Mouse (Mus musculus) lung, embryonic 14.5 days (tissue): Measurements from ENCODE around the gene Tha1. TPM values are rescaled to one million over a fixed set of nuclear protein-coding genes. Genes with fewer than 3 reads are reported as not detected.
A peak's percentile ranks its signal among the peaks of the same experiment; 100 is the strongest.

ENCODE experiments used
- ATAC-seq: fragments of 200-750 bp; cut with Nextera tagmentation; 2 replicates; pipeline ENCODE4 v1.8.0; 2017; ENCODE audit warnings: mild to moderate bottlenecking, moderate TSS enrichment, moderate library complexity; ENCODE audit not compliant: insufficient read depth
- DNase-seq: peaks from one replicate; pipeline ENCODE4 v3.0.0-alpha.2; 2015
- H3K27ac ChIP-seq: fragments of 300-500 bp; sonication (generic); 2 replicates; pipeline ENCODE4 v1.5.1; 2014; ENCODE audit warnings: low read depth, mild to moderate bottlenecking, moderate library complexity
- H3K27me3 ChIP-seq: fragments of 300-500 bp; sonication (generic); 2 replicates; pipeline ENCODE4 v1.6.1; 2014; ENCODE audit warnings: low read length, control low read depth; ENCODE audit not compliant: insufficient read depth
- H3K36me3 ChIP-seq: fragments of 300-500 bp; sonication (generic); 2 replicates; pipeline ENCODE4 v1.6.1; 2014; ENCODE audit warnings: control low read depth; ENCODE audit not compliant: insufficient read depth
- H3K4me1 ChIP-seq: fragments of 300-500 bp; sonication (generic); 2 replicates; pipeline ENCODE4 v1.6.1; 2014; ENCODE audit warnings: antibody characterized with exemption, control low read depth; ENCODE audit not compliant: insufficient read depth
- H3K4me2 ChIP-seq: fragments of 300-500 bp; sonication (generic); 2 replicates; pipeline ENCODE4 v1.6.1; 2014; ENCODE audit warnings: mild to moderate bottlenecking
- H3K4me3 ChIP-seq: fragments of 300-500 bp; sonication (generic); 2 replicates; pipeline ENCODE4 v1.5.1; 2014; ENCODE audit warnings: low read depth, low read length
- H3K9ac ChIP-seq: fragments of 300-500 bp; sonication (generic); 2 replicates; pipeline ENCODE4 v1.6.1; 2014
- H3K9me3 ChIP-seq: fragments of 300-500 bp; sonication (generic); 2 replicates; pipeline ENCODE4 v1.6.1; 2016; ENCODE audit warnings: low read depth, low read length, control low read depth
- CTCF ChIP-seq: IDR thresholded peaks from 2 replicates; pipeline ENCODE4 v1.5.1; 2016; ENCODE audit warnings: antibody characterized with exemption, low read depth
- WGBS: fragments of 180-500 bp; shearing (Covaris S2); extraction: QIAGEN DNeasy Blood & Tissue Kit; methylation state at CpG from one replicate; pipeline ENCODE4 v1.1.7; 2014; 5-methylcytosine and 5-hydroxymethylcytosine counted together
- polyA plus RNA-seq: library from polyadenylated mRNA; unstranded; fragments of >200 nt; fragmentation: Nextera tagmentation; extraction: Ambion mirVana; gene quantifications from 2 replicates; pipeline ENCODE4 v1.2.1, GENCODE M21; 2014

The Tha1 gene
- 3.4 and 3.7 TPM in 2 replicates for polyA plus RNA-seq

DNA sequence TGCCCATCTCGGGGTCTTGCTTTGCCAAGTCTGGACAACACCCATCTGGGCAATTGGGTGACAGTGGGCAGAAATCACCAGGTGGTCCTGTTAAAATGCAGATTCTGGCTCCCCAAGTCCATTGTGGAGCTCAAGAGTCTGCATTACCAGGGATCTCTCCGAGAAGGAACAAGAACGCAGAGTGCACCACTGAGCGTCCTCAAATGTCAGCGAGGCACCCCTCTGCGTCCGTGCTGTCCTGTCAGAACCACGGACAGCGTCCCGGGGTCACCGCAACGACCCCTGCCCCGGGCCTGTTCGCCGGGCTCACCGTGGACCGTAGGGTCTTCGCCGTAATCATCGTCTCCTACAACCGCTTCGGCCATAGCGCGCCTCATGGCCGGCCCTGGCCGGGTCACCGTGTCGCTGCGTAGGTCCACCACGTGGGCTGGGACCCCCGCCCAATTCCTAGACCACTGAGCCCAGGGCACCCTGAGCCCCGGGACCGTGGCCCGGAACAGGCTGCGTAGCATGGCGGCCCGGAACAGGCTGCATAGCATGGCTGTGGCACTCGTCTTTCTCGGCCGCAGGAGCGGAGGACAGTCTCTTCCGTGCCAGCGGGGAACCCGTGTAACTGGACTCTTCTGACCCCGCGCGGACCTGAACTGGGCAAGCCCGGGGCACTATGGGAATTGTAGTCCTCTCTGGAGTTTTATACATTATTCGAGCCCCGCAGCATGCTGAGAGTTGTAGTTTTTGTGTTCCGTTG is at the start of gene Tha1:
TSS of gene Tha1 (minus strand) at position 621 of the 748 bp plus-strand sequence.
- no peak for TF ChIP-seq CTCF
- peak within 1 kb of the TSS; percentile 59 for H3K4me3 ChIP-seq
- no peaks in the 10 kb centered on the region for H3K27me3 ChIP-seq
- ATAC-seq, result peak; percentile 82
- peak within 1 kb of the TSS; percentile 58 for H3K9ac ChIP-seq
- H3K4me1 ChIP-seq, result peaks cover under 1% of the 10 kb centered on the region; the same call in 1 of the 2 replicates
- no peaks in the 10 kb centered on the region for H3K36me3 ChIP-seq
- peak within 1 kb of the TSS; percentile 88 for H3K4me2 ChIP-seq
- DNase-seq, result peak; percentile 92
- H3K27ac ChIP-seq, result no peak within 1 kb of the TSS
- 1% methylated on average over 51 of the region's 51 CpGs for WGBS
- no peaks in the 10 kb centered on the region for H3K9me3 ChIP-seq

DNA sequence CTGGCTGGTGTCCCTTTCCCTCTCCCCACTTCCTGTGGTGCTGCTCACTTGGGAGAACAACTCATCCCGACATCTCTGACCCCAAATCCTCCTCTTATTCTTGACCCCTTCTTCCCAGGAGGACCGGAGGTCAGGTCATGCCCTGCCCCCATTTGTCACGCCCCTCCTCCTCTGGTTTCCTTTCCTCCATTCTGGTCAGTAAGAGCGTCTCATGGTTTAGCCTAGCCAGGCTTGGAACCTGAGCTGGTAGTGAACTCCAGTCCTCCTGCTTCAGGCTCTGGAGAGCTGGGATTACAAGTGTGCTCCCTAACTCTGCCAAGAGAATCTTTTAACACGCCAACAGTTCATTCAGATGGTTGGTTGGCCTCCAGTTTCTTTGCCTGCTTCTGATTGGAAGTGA is 45.9 kb upstream of the Tha1 start:
- Histone ChIP-seq H3K36me3 (no peaks in the 10 kb centered on the region), H3K4me1 (no peaks in the 10 kb centered on the region; the same call in 1 of the 2 replicates), H3K9me3 (no peaks in the 10 kb centered on the region), H3K4me3 (no peak overlapping the region), H3K9ac (no peak overlapping the region), H3K4me2 (no peak overlapping the region), H3K27me3 (no peaks in the 10 kb centered on the region), H3K27ac (no peak overlapping the region)
- WGBS, result 14% methylated on average over 5 of the region's 5 CpGs
- TF ChIP-seq CTCF, result no peak
- DNase-seq, result no peak
- ATAC-seq, result no peak

DNA sequence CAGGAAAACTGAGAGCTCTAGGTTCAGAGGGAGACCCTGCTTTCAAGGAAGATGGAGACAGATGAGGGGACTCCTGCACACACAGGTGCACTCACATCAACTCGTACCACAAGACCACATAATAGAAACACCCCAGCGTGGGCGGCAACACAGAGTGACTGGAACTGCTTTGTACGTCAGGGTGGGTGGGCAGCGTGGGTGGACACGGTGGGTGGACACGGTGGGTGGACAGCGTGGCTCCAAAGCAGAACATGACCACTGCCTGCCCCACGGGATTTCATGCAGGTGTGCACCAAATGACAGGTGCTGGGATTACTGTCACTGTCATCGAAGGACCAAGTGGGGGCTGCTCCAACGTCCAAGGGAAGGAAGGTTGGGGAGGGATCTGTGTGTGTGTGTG is 45.3 kb upstream of the Tha1 start:
- DNase-seq (no peak), ATAC-seq (no peak)
- TF ChIP-seq CTCF, result no peak
- Histone ChIP-seq H3K36me3 (no peaks in the 10 kb centered on the region), H3K4me3 (no peak overlapping the region), H3K4me2 (no peak overlapping the region), H3K4me1 (no peaks in the 10 kb centered on the region; the same call in 1 of the 2 replicates), H3K9me3 (no peaks in the 10 kb centered on the region), H3K9ac (no peak overlapping the region), H3K27me3 (no peaks in the 10 kb centered on the region), H3K27ac (no peak overlapping the region)
- WGBS, result 76% methylated on average over 11 of the region's 11 CpGs

DNA sequence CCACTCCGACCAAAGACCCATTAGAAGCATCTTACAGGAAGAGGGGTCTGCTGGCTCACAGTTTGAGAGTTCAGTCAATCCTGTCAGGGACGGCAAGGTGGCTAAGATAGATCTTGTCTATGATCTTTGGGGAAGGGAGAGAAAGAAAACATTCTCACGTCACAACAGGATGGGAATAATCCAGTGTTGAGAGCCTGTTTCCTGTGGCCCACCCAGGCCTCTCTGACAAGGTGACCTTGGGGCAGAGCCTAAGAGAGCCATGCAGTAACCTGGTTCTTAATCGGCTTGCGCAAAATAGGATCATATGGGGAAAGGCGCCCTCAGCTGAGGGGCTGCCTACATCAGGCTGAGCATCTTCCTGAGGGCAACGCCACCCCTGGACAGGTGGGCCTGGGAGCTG is 42.6 kb upstream of the Tha1 start:
- H3K9me3 ChIP-seq, result no peaks in the 10 kb centered on the region
- no peaks in the 10 kb centered on the region for H3K27me3 ChIP-seq
- H3K4me2 ChIP-seq, result no peak overlapping the region
- no peaks in the 10 kb centered on the region; the same call in 1 of the 2 replicates for H3K4me1 ChIP-seq
- DNase-seq, result no peak
- ATAC-seq, result no peak
- 85% methylated on average over 7 of the region's 7 CpGs for WGBS
- no peak overlapping the region for H3K27ac ChIP-seq
- TF ChIP-seq CTCF, result no peak
- H3K9ac ChIP-seq, result no peak overlapping the region
- no peak overlapping the region for H3K4me3 ChIP-seq
- no peaks in the 10 kb centered on the region for H3K36me3 ChIP-seq

DNA sequence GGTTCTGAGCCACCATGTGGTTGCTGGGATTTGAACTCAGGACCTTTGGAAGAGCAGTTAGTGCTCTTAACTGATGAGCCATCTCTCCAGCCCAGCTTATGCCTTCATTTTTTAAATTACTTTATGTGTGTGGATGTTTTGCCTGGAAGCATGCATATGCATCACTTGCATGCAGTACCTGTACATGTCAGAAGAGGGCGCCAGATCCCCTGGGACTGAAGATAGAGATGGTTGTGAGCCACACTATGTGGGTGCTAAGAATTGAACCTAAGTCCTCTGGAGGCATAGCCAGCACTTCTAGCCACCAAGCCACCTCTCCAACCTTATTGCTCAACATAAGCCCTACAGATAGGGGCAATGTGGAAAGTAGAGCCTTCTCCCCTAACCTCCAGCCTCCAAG is 42.1 kb upstream of the Tha1 start:
- no peak for DNase-seq
- Histone ChIP-seq H3K9ac (no peak overlapping the region), H3K4me1 (no peaks in the 10 kb centered on the region; the same call in 1 of the 2 replicates), H3K9me3 (no peaks in the 10 kb centered on the region), H3K36me3 (no peaks in the 10 kb centered on the region), H3K27ac (no peak overlapping the region), H3K4me2 (no peak overlapping the region), H3K4me3 (no peak overlapping the region), H3K27me3 (no peaks in the 10 kb centered on the region)
- WGBS, result 50% methylated on average over 1 of the region's 1 CpGs
- TF ChIP-seq CTCF, result peak; percentile 66
- no peak for ATAC-seq

DNA sequence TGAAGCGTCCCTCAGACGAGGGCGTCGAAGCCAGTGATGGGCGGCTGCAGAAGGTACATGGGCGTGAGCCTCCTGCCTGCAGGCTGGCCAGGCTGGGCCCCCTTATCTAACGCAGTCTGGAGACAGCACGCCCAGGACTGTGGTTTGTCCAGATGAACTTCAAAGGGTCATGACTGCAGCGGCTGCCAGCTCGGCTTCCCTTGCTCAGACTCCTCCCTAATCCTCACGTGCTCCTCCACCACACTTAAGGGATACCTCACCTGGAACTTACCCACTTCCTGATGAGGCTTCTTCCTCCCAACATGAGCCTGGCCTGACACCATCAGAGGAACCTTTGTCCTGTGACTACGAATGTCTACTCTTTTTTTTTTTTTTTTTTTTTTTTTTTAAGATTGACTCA is 41.2 kb upstream of the Tha1 start:
- ATAC-seq (0 out of 2 replicates have a peak, but pooled peaks have one; percentile 32), DNase-seq (no peak)
- TF ChIP-seq CTCF, result no peak
- no peak overlapping the region for H3K27ac ChIP-seq
- 46% methylated on average over 12 of the region's 12 CpGs for WGBS
- H3K27me3 ChIP-seq, result no peaks in the 10 kb centered on the region
- H3K9ac ChIP-seq, result no peak overlapping the region
- no peaks in the 10 kb centered on the region for H3K9me3 ChIP-seq
- no peak overlapping the region for H3K4me2 ChIP-seq
- no peaks in the 10 kb centered on the region; the same call in 1 of the 2 replicates for H3K4me1 ChIP-seq
- no peaks in the 10 kb centered on the region for H3K36me3 ChIP-seq
- no peak overlapping the region for H3K4me3 ChIP-seq

DNA sequence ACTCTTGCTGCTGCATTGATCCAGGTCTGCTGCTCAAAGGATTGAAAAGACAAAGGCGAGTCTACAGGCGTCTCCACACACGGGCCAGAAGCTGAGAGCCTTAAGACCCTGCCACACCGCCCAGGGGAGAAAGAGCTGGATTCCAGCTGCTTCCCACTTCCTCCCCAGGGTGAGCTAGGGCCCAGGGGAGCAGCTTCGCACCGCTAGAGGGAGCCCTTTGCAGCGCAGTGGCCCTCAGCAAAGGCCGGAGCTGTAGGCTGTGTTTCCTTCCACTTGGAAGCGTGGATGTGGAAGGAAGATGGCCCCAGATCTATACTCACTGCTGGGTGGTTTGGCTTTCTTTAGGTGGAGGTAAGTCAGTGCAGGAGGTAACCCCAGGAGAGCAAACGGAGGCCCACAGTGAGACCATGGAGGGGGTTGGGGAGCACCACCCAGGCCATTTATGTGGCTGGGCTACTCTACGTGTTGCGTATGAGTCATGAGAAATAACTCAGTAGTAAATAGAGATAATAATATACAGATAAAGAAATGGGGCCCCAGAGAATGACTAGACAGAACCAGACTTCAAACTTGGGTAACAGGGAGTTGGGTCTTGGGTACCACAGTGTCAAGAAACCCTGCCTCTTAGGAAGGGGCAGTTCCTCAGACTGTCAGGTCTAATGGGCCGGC is 39.5 kb upstream of the Tha1 start:
- H3K9ac ChIP-seq, result peak overlapping the region; percentile 36; the same call in 1 of the 2 replicates
- TF ChIP-seq CTCF, result peak; percentile 98
- 28% methylated on average over 13 of the region's 13 CpGs for WGBS
- peak overlapping the region; percentile 9; the same call in 1 of the 2 replicates for H3K4me3 ChIP-seq
- H3K4me1 ChIP-seq, result no peaks in the 10 kb centered on the region; the same call in 1 of the 2 replicates
- H3K36me3 ChIP-seq, result no peaks in the 10 kb centered on the region
- H3K9me3 ChIP-seq, result no peaks in the 10 kb centered on the region
- ATAC-seq (peak; percentile 82), DNase-seq (peak; percentile 94)
- H3K4me2 ChIP-seq, result peak overlapping the region; percentile 43
- H3K27ac ChIP-seq, result peak overlapping the region; percentile 42; the same call in 1 of the 2 replicates
- no peaks in the 10 kb centered on the region for H3K27me3 ChIP-seq
